Mouse (Mus musculus): Measurements from ENCODE around the gene Gipc3. TPM values are rescaled to one million over a fixed set of nuclear protein-coding genes. Genes with fewer than 3 reads are reported as not detected.

The Gipc3 gene
- total and polyA plus RNA-seq, 2 experiments, result under 0.01 to 0.57 TPM

GRCm38 (mm10) chr10:81366477-81367206 is 23.6 kb upstream of the Gipc3 start:
- H3K36me3 ChIP-seq (ENCODE audit: control insufficient read depth, insufficient read depth, low read length), result no peaks in the 10 kb centered on the region; the same call in 1 of the 2 replicates
- no peak overlapping the region for H3K27ac ChIP-seq (replicated peaks; ENCODE audit: insufficient read depth, low read depth, low read length)
- WGBS, result 73% methylated on average over 6 of the region's 6 CpGs

GRCm38 (mm10) chr10:81365672-81366476 is 22.8 kb upstream of the Gipc3 start, which contains the start of gene 4930404N11Rik:
TSS of gene 4930404N11Rik (minus strand) at chr10:81365816.
- TF ChIP-seq CTCF (IDR thresholded peaks at IDR 0.05; ENCODE audit: low read depth, low read length) (no peak), POLR2A (IDR thresholded peaks at IDR 0.05; ENCODE audit: extremely low read depth, insufficient read depth, low read length) (no peak)
- no peak within 1 kb of the TSS for H3K27ac ChIP-seq (replicated peaks; ENCODE audit: insufficient read depth, low read depth, low read length)
- H3K4me1 ChIP-seq (ENCODE audit: control insufficient read depth, insufficient read depth, low read length), result no peaks in the 10 kb centered on the region
- H3K79me2 ChIP-seq (ENCODE audit: control insufficient read depth, insufficient read depth, low read length), result no peaks in the 10 kb centered on the region
- no peak for DNase-seq (ENCODE audit: extremely low read depth, low read depth, low spot score)
- WGBS, result 55% methylated on average over 12 of the region's 12 CpGs
- H3K27me3 ChIP-seq (ENCODE audit: control insufficient read depth, insufficient read depth, low read length), result no peaks in the 10 kb centered on the region
- H3K9ac ChIP-seq (ENCODE audit: low read depth, low read length), result no peak within 1 kb of the TSS
- no peaks in the 10 kb centered on the region; the same call in 1 of the 2 replicates for H3K36me3 ChIP-seq (ENCODE audit: control insufficient read depth, insufficient read depth, low read length)
- H3K4me3 ChIP-seq (ENCODE audit: insufficient read depth, low read depth, low read length), result no peak within 1 kb of the TSS

More at GRCm38 (mm10) chr10:81366477-81367206, 23.6 kb upstream of the Gipc3 start:
- Histone ChIP-seq H3K9ac (ENCODE audit: low read depth, low read length) (no peak overlapping the region), H3K79me2 (ENCODE audit: control insufficient read depth, insufficient read depth, low read length) (no peaks in the 10 kb centered on the region), H3K4me3 (ENCODE audit: insufficient read depth, low read depth, low read length) (no peak overlapping the region), H3K4me1 (ENCODE audit: control insufficient read depth, insufficient read depth, low read length) (no peaks in the 10 kb centered on the region), H3K27me3 (ENCODE audit: control insufficient read depth, insufficient read depth, low read length) (no peaks in the 10 kb centered on the region)
- TF ChIP-seq CTCF (IDR thresholded peaks at IDR 0.05; ENCODE audit: low read depth, low read length) (no peak), POLR2A (IDR thresholded peaks at IDR 0.05; ENCODE audit: extremely low read depth, insufficient read depth, low read length) (no peak)
- no peak for DNase-seq (ENCODE audit: extremely low read depth, low read depth, low spot score)

- TF ChIP-seq POLR2A (IDR thresholded peaks at IDR 0.05; ENCODE audit: extremely low read depth, insufficient read depth, low read length) (no peak), CTCF (IDR thresholded peaks at IDR 0.05; ENCODE audit: low read depth, low read length) (no peak)
- Histone ChIP-seq H3K27ac (replicated peaks; ENCODE audit: insufficient read depth, low read depth, low read length) (no peak overlapping the region), H3K27me3 (ENCODE audit: control insufficient read depth, insufficient read depth, low read length) (no peaks in the 10 kb centered on the region), H3K36me3 (ENCODE audit: control insufficient read depth, insufficient read depth, low read length) (no peaks in the 10 kb centered on the region; the same call in 1 of the 2 replicates), H3K9ac (ENCODE audit: low read depth, low read length) (no peak overlapping the region), H3K4me1 (ENCODE audit: control insufficient read depth, insufficient read depth, low read length) (no peaks in the 10 kb centered on the region), H3K79me2 (ENCODE audit: control insufficient read depth, insufficient read depth, low read length) (no peaks in the 10 kb centered on the region), H3K4me3 (ENCODE audit: insufficient read depth, low read depth, low read length) (no peak overlapping the region)
- WGBS, result 58% methylated on average over 4 of the region's 4 CpGs
- no peak for DNase-seq (ENCODE audit: extremely low read depth, low read depth, low spot score)
These were observed 22.0 kb upstream of the Gipc3 start for GRCm38 (mm10) chr10:81365073-81365472.

GRCm38 (mm10) chr10:81364666-81365065 is 21.6 kb upstream of the Gipc3 start:
- 53% methylated on average over 28 of the region's 28 CpGs for WGBS
- no peaks in the 10 kb centered on the region for H3K79me2 ChIP-seq (ENCODE audit: control insufficient read depth, insufficient read depth, low read length)

DNA sequence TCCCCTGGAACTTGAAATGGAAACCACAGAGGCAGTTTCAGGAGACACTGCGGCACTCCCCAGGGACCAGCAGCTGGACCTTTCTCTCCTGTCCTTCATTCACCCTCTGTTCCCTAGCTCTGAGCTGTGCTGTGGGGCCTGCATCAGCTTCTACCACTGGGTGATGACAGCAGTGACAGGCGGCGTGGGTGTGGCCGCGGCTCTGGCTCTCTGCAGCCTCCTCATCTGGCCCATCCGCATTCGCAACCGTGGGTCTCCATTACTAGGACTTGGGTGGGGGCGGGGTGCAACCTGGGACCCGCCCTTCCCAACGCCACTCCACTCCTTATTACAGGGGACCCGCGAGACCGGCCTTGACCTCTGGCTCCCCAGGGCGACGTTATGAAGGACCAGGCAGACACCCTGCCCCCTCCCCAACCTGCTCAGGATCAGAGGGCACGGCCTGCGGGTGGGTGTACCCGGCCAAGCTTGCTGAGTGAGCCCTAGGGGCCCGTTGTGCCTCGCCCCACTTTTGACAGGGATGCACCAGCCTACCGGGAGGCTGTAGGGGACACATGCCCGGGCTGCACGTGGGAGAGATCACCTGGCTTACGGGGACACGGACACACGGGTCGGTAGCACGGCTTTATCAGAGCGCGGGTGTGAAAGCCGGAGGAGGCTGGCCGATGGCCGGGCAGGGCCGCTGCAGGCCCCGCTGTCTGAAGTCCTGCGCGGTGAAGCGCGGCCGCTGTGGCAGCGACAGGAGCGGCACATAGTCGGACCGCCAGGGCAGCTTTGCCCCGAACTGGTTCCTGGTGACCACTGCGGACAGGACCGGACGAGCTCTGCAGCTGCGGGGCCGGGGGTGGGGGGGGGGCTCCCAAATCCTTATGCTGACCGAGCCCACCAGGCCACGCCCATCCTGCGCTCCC is 20.6 kb upstream of the Gipc3 start:
- Histone ChIP-seq H3K4me3 (ENCODE audit: insufficient read depth, low read depth, low read length) (no peak overlapping the region), H3K27me3 (ENCODE audit: control insufficient read depth, insufficient read depth, low read length) (no peaks in the 10 kb centered on the region), H3K36me3 (ENCODE audit: control insufficient read depth, insufficient read depth, low read length) (no peaks in the 10 kb centered on the region), H3K4me1 (ENCODE audit: control insufficient read depth, insufficient read depth, low read length) (peaks cover 3% of the 10 kb centered on the region; the same call in 1 of the 2 replicates), H3K79me2 (ENCODE audit: control insufficient read depth, insufficient read depth, low read length) (no peaks in the 10 kb centered on the region), H3K27ac (replicated peaks; ENCODE audit: insufficient read depth, low read depth, low read length) (no peak overlapping the region), H3K9ac (ENCODE audit: low read depth, low read length) (no peak overlapping the region)
- no peak for TF ChIP-seq CTCF (IDR thresholded peaks at IDR 0.05; ENCODE audit: low read depth, low read length)
- no peak for TF ChIP-seq POLR2A (IDR thresholded peaks at IDR 0.05; ENCODE audit: extremely low read depth, insufficient read depth, low read length)
- 76% methylated on average over 54 of the region's 54 CpGs for WGBS
- DNase-seq (ENCODE audit: extremely low read depth, low read depth, low spot score), result no peak

More at GRCm38 (mm10) chr10:81364666-81365065, 21.6 kb upstream of the Gipc3 start:
- DNase-seq (ENCODE audit: extremely low read depth, low read depth, low spot score), result no peak
- H3K9ac ChIP-seq (ENCODE audit: low read depth, low read length), result no peak overlapping the region
- H3K27me3 ChIP-seq (ENCODE audit: control insufficient read depth, insufficient read depth, low read length), result no peaks in the 10 kb centered on the region
- H3K27ac ChIP-seq (replicated peaks; ENCODE audit: insufficient read depth, low read depth, low read length), result no peak overlapping the region
- TF ChIP-seq CTCF (IDR thresholded peaks at IDR 0.05; ENCODE audit: low read depth, low read length), result no peak
- TF ChIP-seq POLR2A (IDR thresholded peaks at IDR 0.05; ENCODE audit: extremely low read depth, insufficient read depth, low read length), result no peak
- H3K4me1 ChIP-seq (ENCODE audit: control insufficient read depth, insufficient read depth, low read length), result no peaks in the 10 kb centered on the region
- no peak overlapping the region for H3K4me3 ChIP-seq (ENCODE audit: insufficient read depth, low read depth, low read length)
- H3K36me3 ChIP-seq (ENCODE audit: control insufficient read depth, insufficient read depth, low read length), result no peaks in the 10 kb centered on the region; the same call in 1 of the 2 replicates

Measured in liver, adult 2 months (tissue).